Mouse (Mus musculus) B cell, adult 62 days (primary cell): ENCODE measurements around the gene Fam118b. TPM values are rescaled to one million over a fixed set of nuclear protein-coding genes. Genes with fewer than 3 reads are reported as not detected.

Experiments
- total RNA-seq: library from RNA; stranded (reverse); gene quantifications from 4 replicates; pipeline ENCODE4 v1.2.4, GENCODE M21; 2023

Gene Fam118b
- total RNA-seq: 18.0 to 26.5 TPM (median 22.5 TPM) in 4 replicates

DNA sequence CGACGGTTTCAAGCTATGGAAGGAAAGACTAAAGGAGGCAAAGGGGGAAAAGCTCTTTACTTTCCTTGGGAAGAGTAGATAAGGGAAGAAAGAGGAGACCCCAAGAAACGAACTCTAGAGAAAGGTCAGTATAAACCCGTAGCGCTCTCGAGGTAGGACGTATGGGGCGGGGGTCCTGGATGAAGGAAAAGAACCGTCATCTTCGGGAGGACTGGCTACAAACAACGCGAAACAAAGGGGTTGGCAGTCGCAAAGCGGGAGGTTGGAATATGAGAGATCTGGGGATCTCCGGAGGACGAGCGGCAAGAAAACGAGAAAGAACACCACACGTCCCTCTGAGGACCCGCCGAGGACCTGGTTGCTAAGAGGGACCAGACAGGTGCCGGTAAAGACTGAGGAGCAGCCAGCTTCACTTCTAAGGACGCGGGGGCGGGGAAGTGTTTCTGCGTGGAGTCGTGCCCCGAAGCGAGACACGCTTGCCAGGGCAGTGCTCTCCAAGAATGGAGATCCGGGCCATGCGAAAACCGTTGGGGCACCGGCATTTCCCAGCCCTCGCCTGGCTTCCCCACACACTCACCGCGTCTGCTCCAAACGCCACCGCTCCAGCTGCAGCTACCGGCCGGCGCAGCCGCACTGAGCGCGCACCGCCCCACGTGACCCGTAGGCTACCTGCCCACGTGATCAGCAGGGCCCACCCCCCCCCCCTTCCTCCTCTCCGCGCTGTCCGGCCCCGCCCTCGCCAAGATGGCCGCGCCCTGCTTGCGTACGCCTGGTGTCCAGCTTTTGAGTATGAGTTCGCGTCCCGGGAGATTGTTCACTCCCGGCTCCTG is at the start of gene Fam118b, which contains the start of gene Rpusd4:
Gene Fam118b, minus strand, starts transcription at position 660 of the 830 bp plus-strand sequence.
Gene Rpusd4, plus strand, starts transcription at position 720 of the 830 bp plus-strand sequence.

DNA sequence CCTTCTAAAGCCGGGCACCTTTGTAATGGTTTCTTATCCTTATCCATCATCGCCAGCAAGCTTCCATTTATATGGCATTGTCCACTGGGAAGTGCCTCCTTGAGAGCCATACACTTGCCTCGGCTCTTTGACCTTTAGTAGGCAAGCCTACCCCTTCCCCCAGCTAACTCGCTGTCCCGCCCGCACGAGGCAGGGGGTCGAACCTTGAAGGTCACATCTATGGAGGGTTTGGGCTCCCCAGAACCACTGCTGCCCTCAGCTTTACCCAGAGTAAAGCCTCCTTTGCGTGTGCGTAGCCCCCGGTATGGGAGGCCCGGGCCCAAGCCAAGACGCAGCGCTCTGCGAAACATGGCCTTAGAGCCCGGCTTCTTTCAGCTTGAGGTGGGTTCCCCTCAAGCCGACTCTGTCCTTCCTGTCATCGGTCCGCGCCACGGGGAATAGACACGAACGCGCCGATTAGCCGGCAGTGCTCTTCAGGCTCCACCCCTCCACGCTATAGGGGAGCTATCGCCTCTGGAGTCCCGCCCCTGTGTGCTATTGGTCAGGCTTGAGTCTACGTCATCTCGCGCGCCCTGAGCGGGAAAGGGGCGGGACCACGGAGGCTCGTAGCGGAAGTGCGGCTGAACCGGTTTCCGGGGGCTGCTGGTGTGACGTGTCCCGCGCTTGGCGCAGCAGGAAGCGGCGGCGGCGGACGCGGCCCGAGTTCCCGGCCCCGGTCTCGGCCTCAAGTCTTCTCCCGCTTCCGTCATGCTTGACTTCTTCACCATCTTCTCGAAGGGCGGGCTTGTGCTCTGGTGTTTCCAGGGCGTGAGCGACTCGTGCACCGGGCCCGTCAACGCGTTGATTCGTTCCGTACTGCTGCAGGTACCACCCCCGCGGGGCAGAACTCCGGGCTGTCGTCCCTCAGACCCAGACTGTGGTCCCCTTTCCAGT is 56.8 kb downstream of the Fam118b start, which contains the start of gene Foxred1:
Gene Foxred1, minus strand, starts transcription at position 514 of the 933 bp plus-strand sequence.

DNA sequence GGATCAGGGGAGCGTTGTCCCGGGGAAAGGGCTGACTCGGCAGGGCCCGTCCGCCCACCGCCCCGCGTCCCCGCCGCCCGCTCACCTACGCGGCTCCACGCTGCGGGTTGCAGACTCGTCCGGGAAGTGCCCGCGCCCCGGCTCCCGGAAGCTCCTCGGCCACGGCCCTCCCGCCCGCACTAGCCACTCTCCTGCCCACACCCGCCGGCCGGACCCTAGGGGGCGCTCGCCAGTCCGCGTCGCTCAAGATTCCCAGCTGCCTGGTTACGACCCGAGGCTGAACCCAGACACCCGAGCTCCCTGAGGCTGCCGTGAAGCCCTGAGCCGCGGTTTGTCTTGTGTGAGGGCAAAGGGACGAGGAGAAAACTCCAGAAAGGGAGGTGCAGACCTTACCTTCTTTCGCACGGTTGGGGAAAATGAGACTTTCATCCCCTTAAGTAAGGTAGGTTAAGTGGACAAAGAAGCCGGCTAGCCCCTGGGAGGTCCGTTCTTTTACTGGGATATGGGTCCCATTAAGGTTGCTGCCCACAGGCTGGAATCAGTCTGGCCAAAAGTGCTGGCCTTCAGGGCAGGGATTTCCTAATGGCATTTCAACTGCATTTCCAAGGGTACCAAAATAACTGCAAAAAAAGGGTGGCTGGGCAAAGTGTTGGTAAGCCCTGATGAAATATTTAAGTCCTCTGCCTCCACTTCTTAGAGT is 67.7 kb downstream of the Fam118b start, which contains the start of the genes Srpr and Tirap:
Gene Srpr, plus strand, starts transcription at position 404 of the 700 bp plus-strand sequence.
Gene Tirap, minus strand, starts transcription at position 520 of the 700 bp plus-strand sequence.

GRCm38 (mm10) chr9:35175251-35176123 is 92.1 kb downstream of the Fam118b start, which contains the start of gene Dcps:
Gene Dcps (minus strand): TSS chr9:35176061.

Other genes starting within 250 kb of the Fam118b start
- 10.0 to 17.9 TPM (median 14.7 TPM) in 4 replicates for gene St3gal4, start 148.5 kb downstream of the Fam118b start, total RNA-seq
- 35.4 to 37.3 TPM (median 35.6 TPM) in 4 replicates for gene Dcps, start 91.7 kb downstream of the Fam118b start, total RNA-seq
- gene Srpr, start 67.6 kb downstream of the Fam118b start, total RNA-seq: 98.3 to 120 TPM (median 101 TPM) in 4 replicates
- gene Tirap, start 67.5 kb downstream of the Fam118b start, total RNA-seq: 10.5 to 11.9 TPM (median 11.6 TPM) in 4 replicates
- 30.5 to 37.8 TPM (median 35.8 TPM) in 4 replicates for gene Foxred1, start 56.8 kb downstream of the Fam118b start, total RNA-seq
- gene Rpusd4, start 60 bp upstream of the Fam118b start, total RNA-seq: 26.0 to 30.3 TPM (median 27.1 TPM) in 4 replicates
- gene Cdon, start 153.3 kb upstream of the Fam118b start, total RNA-seq: 5.1 to 8.5 TPM (median 6.4 TPM) in 4 replicates